Mouse (Mus musculus): ENCODE results near the gene Fam229a.
A peak's percentile ranks its signal among the peaks of the same experiment; 100 is the strongest.

The Fam229a gene

GRCm38 (mm10) chr4:129516925-129517324, 25.9 kb downstream of the Fam229a start:
- no peak for DNase-seq (ENCODE audit: inconsistent age in 2 of 2, low spot score in 1 of 2)

DNA sequence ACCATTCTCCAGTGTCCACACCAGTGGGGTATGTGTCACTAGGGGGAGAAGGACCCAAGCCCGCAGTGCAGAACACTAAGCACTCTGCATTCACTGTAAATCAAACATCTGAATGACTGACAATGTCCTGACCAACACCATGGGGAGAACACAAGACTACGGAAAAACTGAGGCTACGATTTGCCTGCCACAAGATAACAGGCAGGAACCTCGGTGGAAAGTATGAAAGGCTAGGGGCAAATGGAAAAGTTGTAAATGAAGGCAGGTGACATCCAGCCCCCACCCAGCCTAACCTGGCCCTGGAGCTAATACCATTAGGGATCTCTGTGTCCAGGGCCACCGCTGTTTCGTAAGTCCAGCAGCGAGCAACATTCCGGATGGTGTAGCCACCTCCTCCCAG, 27.5 kb downstream of the Fam229a start:
- DNase-seq (ENCODE audit: inconsistent age in 2 of 2, low spot score in 1 of 2): no peak

- DNase-seq (ENCODE audit: inconsistent age in 2 of 2, low spot score in 1 of 2): no peak
Measured at GRCm38 (mm10) chr4:129525338-129525737, 34.3 kb downstream of the Fam229a start.

GRCm38 (mm10) chr4:129525889-129526288, 34.9 kb downstream of the Fam229a start:
- DNase-seq (ENCODE audit: inconsistent age in 2 of 2, low spot score in 1 of 2): no peak

GRCm38 (mm10) chr4:129528901-129529300, 37.9 kb downstream of the Fam229a start:
- DNase-seq (ENCODE audit: inconsistent age in 2 of 2, low spot score in 1 of 2): peak; percentile 63 to 82

GRCm38 (mm10) chr4:129540012-129540411, 49.0 kb downstream of the Fam229a start:
- DNase-seq (ENCODE audit: inconsistent age in 2 of 2, low spot score in 1 of 2): peak in 1 of 2 experiments; percentile 50

Measured in adrenal gland, adult (tissue).